In the genomic region with DNA sequence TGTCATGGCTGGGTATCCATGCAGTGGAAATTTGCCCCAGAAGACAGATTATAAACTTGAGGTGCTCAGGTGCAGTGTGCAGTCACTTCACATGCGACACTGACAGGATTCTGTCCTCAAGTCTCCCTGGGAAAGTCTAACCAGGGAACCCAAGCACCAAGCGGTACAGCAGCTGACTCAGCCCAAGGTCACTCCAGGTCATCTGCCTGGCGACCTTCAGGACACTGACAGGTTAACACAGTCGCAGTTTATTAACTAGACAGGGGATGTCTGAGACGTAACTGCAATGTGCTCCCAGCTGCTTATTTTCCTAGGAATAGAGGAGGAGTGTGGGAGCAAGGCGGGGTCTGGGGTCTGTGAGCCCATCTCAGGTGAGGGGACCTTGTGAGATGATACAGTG, we compare ENCODE assay signal across 18 mouse cellular contexts. TPM values are rescaled to one million over a fixed set of nuclear protein-coding genes. Genes with fewer than 3 reads are reported as not detected.
"Had no signal": no experiment of that assay in that cellular context is flagged by ENCODE, and none has a peak within 500 bp of the region (broad histone marks: within the 10 kb centered on the region; RNA-seq: fewer than 3 reads in every experiment).

No protein-coding gene starts in this region.

- H3K4me3 ChIP-seq: left cerebral cortex, adult 2 months; midbrain, embryonic 12.5 days; midbrain, embryonic 15.5 days; neural tube, embryonic 12.5 days; neural tube, embryonic 15.5 days; stomach, embryonic 15.5 days had no signal

- H3K9me3 ChIP-seq: midbrain, embryonic 12.5 days; midbrain, embryonic 15.5 days; neural tube, embryonic 12.5 days; neural tube, embryonic 15.5 days; stomach, embryonic 15.5 days had no signal

- DNase-seq: kidney, postnatal 10 days; layer of hippocampus, postnatal 36 days; liver, postnatal 0 days; lung, embryonic 14.5 days; right cerebral cortex, adult 18-20 months; right cerebral cortex, postnatal 25 days had no signal

- H3K27ac ChIP-seq: left cerebral cortex, adult 2 months; liver, embryonic 14.5 days; macrophage; midbrain, embryonic 12.5 days; midbrain, embryonic 15.5 days; neural tube, embryonic 12.5 days; neural tube, embryonic 15.5 days; stomach, embryonic 15.5 days had no signal

- H3K27me3 ChIP-seq: midbrain, embryonic 12.5 days; midbrain, embryonic 15.5 days; neural tube, embryonic 12.5 days; neural tube, embryonic 15.5 days; stomach, embryonic 15.5 days had no signal

RNA-seq across cellular contexts. Expression of gene Snai3, which starts 8.9 kb away (rescaled TPM):
- total RNA-seq: layer of hippocampus, adult 8-10 months; layer of hippocampus, postnatal 10 days; layer of hippocampus, postnatal 36 days; left cerebral cortex, postnatal 10 days had no signal
- polyA plus RNA-seq: limb, embryonic 11.5 days; macrophage; midbrain, embryonic 12.5 days; midbrain, embryonic 15.5 days; neural tube, embryonic 12.5 days had no signal
